Mouse (Mus musculus) neural tube, embryonic 12.5 days (tissue): ENCODE data around the gene Vezf1. TPM values are rescaled to one million over a fixed set of nuclear protein-coding genes. Genes with fewer than 3 reads are reported as not detected.
"Not testable (repeated sequence)": the region's sequence is repeated elsewhere in the genome, so short reads cannot be mapped to it uniquely, and the experiment has no call there.

Experiments used
- ATAC-seq: fragments of 200-750 bp; cut with Nextera tagmentation; 2 replicates; pipeline ENCODE4 v1.8.0; 2017; ENCODE audit warnings: low read depth, mild to moderate bottlenecking, moderate TSS enrichment, moderate library complexity; ENCODE audit not compliant: low FRiP score
- H3K27ac ChIP-seq: fragments of 300-500 bp; sonication (generic); 2 replicates; pipeline ENCODE4 v1.5.1; 2016
- H3K27me3 ChIP-seq: fragments of 300-500 bp; sonication (generic); replicated peaks from 2 replicates; pipeline ENCODE4 v1.6.1; 2016; ENCODE audit warnings: mild to moderate bottlenecking
- H3K36me3 ChIP-seq: fragments of 300-500 bp; sonication (generic); 2 replicates; pipeline ENCODE4 v1.6.1; 2016; ENCODE audit warnings: mild to moderate bottlenecking
- H3K4me1 ChIP-seq: fragments of 300-500 bp; sonication (generic); 2 replicates; pipeline ENCODE4 v1.6.1; 2016
- H3K4me2 ChIP-seq: fragments of 300-500 bp; sonication (generic); replicated peaks from 2 replicates; pipeline ENCODE4 v1.6.1; 2016; ENCODE audit warnings: mild to moderate bottlenecking
- H3K4me3 ChIP-seq: fragments of 300-500 bp; sonication (generic); 2 replicates; pipeline ENCODE4 v1.5.1; 2016
- H3K9ac ChIP-seq: fragments of 300-500 bp; sonication (generic); 2 replicates; pipeline ENCODE4 v1.6.1; 2016; ENCODE audit warnings: mild to moderate bottlenecking
- H3K9me3 ChIP-seq: fragments of 300-500 bp; sonication (generic); 2 replicates; pipeline ENCODE4 v1.6.1; 2016; ENCODE audit warnings: mild to moderate bottlenecking
- WGBS: fragments of 180-500 bp; shearing (Covaris S2); methylation state at CpG from one replicate; pipeline ENCODE4 v1.1.7; 2016; 5-methylcytosine and 5-hydroxymethylcytosine counted together
- polyA plus RNA-seq: library from polyadenylated mRNA; unstranded; fragments of >200 nt; fragmentation: Nextera tagmentation; extraction: Ambion mirVana; gene quantifications from 2 replicates; pipeline ENCODE4 v1.2.1, GENCODE M21; 2016

Gene Vezf1
- polyA plus RNA-seq, 1 experiment from 2014 or later: 84.7 TPM

GRCm38 (mm10) chr11:88045159-88045558, 22.9 kb upstream of the Vezf1 start:
- H3K9me3 ChIP-seq, ATAC-seq, H3K4me3 ChIP-seq, H3K9ac ChIP-seq, H3K27me3 ChIP-seq, H3K4me2 ChIP-seq, H3K27ac ChIP-seq: not testable (repeated sequence)
- Histone ChIP-seq H3K36me3 (peaks cover 16% of the 10 kb centered on the region), H3K4me1 (peaks cover 18% of the 10 kb centered on the region)
- WGBS: 96% methylated on average over 3 of the region's 3 CpGs

- no peak overlapping the region for H3K27ac ChIP-seq
- peaks cover 15% of the 10 kb centered on the region for H3K36me3 ChIP-seq
- H3K27me3 ChIP-seq: no peaks in the 10 kb centered on the region
- 90% methylated on average over 4 of the region's 4 CpGs for WGBS
- ATAC-seq: no peak
- peak overlapping the region; percentile 96; the same call in 1 of the 2 replicates for H3K9ac ChIP-seq
- peaks cover 22% of the 10 kb centered on the region for H3K4me1 ChIP-seq
- no peaks in the 10 kb centered on the region for H3K9me3 ChIP-seq
- H3K4me3 ChIP-seq: no peak overlapping the region
- peak overlapping the region; percentile 83 for H3K4me2 ChIP-seq
Measured at GRCm38 (mm10) chr11:88045878-88046277, 22.2 kb upstream of the Vezf1 start.

- WGBS: 61% methylated on average over 17 of the region's 17 CpGs
- Histone ChIP-seq H3K9ac (peak overlapping the region; percentile 96), H3K4me2 (peak overlapping the region; percentile 83), H3K36me3 (peaks cover 18% of the 10 kb centered on the region), H3K9me3 (no peaks in the 10 kb centered on the region), H3K4me1 (peaks cover 24% of the 10 kb centered on the region), H3K27me3 (no peaks in the 10 kb centered on the region), H3K4me3 (peak overlapping the region; percentile 96), H3K27ac (no peak overlapping the region)
- no peak for ATAC-seq
Measured at GRCm38 (mm10) chr11:88046323-88046937, 21.6 kb upstream of the Vezf1 start.

- WGBS: under 1% methylated on average over 60 of the region's 60 CpGs
- H3K9ac ChIP-seq: peak within 1 kb of the TSS; percentile 96
- no peaks in the 10 kb centered on the region for H3K27me3 ChIP-seq
- peak within 1 kb of the TSS; percentile 83 for H3K4me2 ChIP-seq
- peak within 1 kb of the TSS; percentile 96 for H3K4me3 ChIP-seq
- H3K4me1 ChIP-seq: peaks cover 24% of the 10 kb centered on the region
- peaks cover 18% of the 10 kb centered on the region for H3K36me3 ChIP-seq
- H3K9me3 ChIP-seq: no peaks in the 10 kb centered on the region
- peak; percentile 89 for ATAC-seq
- peak within 1 kb of the TSS; percentile 93 for H3K27ac ChIP-seq
Measured at GRCm38 (mm10) chr11:88046944-88047794, 20.9 kb upstream of the Vezf1 start, which contains the start of gene Srsf1. Gene Srsf1 (plus strand): TSS chr11:88047373.

GRCm38 (mm10) chr11:88047871-88048531, 20.1 kb upstream of the Vezf1 start:
- Histone ChIP-seq H3K4me1 (peaks cover 24% of the 10 kb centered on the region), H3K9me3 (no peaks in the 10 kb centered on the region), H3K36me3 (peaks cover 26% of the 10 kb centered on the region), H3K4me2 (peak overlapping the region; percentile 83), H3K27me3 (no peaks in the 10 kb centered on the region), H3K4me3 (peak overlapping the region; percentile 96), H3K9ac (peak overlapping the region; percentile 96), H3K27ac (peak overlapping the region; percentile 93)
- whole genome bisulfite sequencing: under 1% methylated on average over 75 of the region's 76 CpGs
- ATAC-seq: peak; percentile 84

GRCm38 (mm10) chr11:88048961-88049670, 19.0 kb upstream of the Vezf1 start:
- Histone ChIP-seq H3K9ac (peak overlapping the region; percentile 96), H3K27ac (no peak overlapping the region), H3K27me3 (no peaks in the 10 kb centered on the region), H3K36me3 (peaks cover 31% of the 10 kb centered on the region), H3K4me1 (peaks cover 24% of the 10 kb centered on the region), H3K4me2 (peak overlapping the region; percentile 83), H3K9me3 (no peaks in the 10 kb centered on the region), H3K4me3 (peak overlapping the region; percentile 96)
- ATAC-seq: no peak
- 27% methylated on average over 26 of the region's 26 CpGs for WGBS

- Histone ChIP-seq H3K4me1 (peaks cover 24% of the 10 kb centered on the region), H3K36me3 (peaks cover 31% of the 10 kb centered on the region), H3K4me3 (peak overlapping the region; percentile 96), H3K4me2 (peak overlapping the region; percentile 83), H3K27me3 (no peaks in the 10 kb centered on the region), H3K27ac (no peak overlapping the region), H3K9me3 (no peaks in the 10 kb centered on the region), H3K9ac (0 out of 2 replicates have a peak overlapping the region, but pooled peaks have one; percentile 96)
- ATAC-seq: no peak
Measured at GRCm38 (mm10) chr11:88049732-88050131, 18.3 kb upstream of the Vezf1 start.

- no peaks in the 10 kb centered on the region for H3K27me3 ChIP-seq
- H3K27ac ChIP-seq: no peak overlapping the region
- H3K4me2 ChIP-seq: no peak overlapping the region
- WGBS: 83% methylated on average over 4 of the region's 4 CpGs
- peaks cover 31% of the 10 kb centered on the region for H3K36me3 ChIP-seq
- H3K9ac ChIP-seq: no peak overlapping the region
- no peaks in the 10 kb centered on the region for H3K9me3 ChIP-seq
- peaks cover 17% of the 10 kb centered on the region for H3K4me1 ChIP-seq
- H3K4me3 ChIP-seq: no peak overlapping the region
- ATAC-seq: no peak
Measured at GRCm38 (mm10) chr11:88052638-88053037, 15.4 kb upstream of the Vezf1 start.

- Histone ChIP-seq H3K9me3 (no peaks in the 10 kb centered on the region), H3K27me3 (no peaks in the 10 kb centered on the region), H3K36me3 (peaks cover 31% of the 10 kb centered on the region), H3K27ac (no peak overlapping the region), H3K4me3 (no peak overlapping the region), H3K9ac (no peak overlapping the region), H3K4me1 (peaks cover 17% of the 10 kb centered on the region), H3K4me2 (no peak overlapping the region)
- WGBS: 71% methylated on average over 3 of the region's 3 CpGs
- ATAC-seq: no peak
Measured at GRCm38 (mm10) chr11:88053821-88054220, 14.3 kb upstream of the Vezf1 start.

GRCm38 (mm10) chr11:88054589-88054988, 13.5 kb upstream of the Vezf1 start:
- H3K9me3 ChIP-seq: no peaks in the 10 kb centered on the region
- H3K4me1 ChIP-seq: peaks cover 12% of the 10 kb centered on the region
- no peak for ATAC-seq
- no peak overlapping the region for H3K9ac ChIP-seq
- no peak overlapping the region for H3K4me3 ChIP-seq
- H3K27ac ChIP-seq: no peak overlapping the region
- H3K36me3 ChIP-seq: peaks cover 26% of the 10 kb centered on the region
- WGBS: 79% methylated on average over 1 of the region's 1 CpGs
- H3K27me3 ChIP-seq: no peaks in the 10 kb centered on the region
- H3K4me2 ChIP-seq: no peak overlapping the region

- Histone ChIP-seq H3K27ac (no peak overlapping the region), H3K27me3 (no peaks in the 10 kb centered on the region), H3K4me1 (peaks cover 4% of the 10 kb centered on the region; the same call in 1 of the 2 replicates), H3K9me3 (no peaks in the 10 kb centered on the region), H3K4me3 (no peak overlapping the region), H3K4me2 (no peak overlapping the region), H3K36me3 (peaks cover 17% of the 10 kb centered on the region), H3K9ac (no peak overlapping the region)
- 92% methylated on average over 2 of the region's 2 CpGs for WGBS
- no peak for ATAC-seq
Measured at GRCm38 (mm10) chr11:88055777-88056176, 12.3 kb upstream of the Vezf1 start.
